Mouse (Mus musculus) kidney, adult 2 months (tissue): Measurements from ENCODE around the gene Dapk3. TPM values are rescaled to one million over a fixed set of nuclear protein-coding genes. Genes with fewer than 3 reads are reported as not detected.
"Not testable (repeated sequence)": the region's sequence is repeated elsewhere in the genome, so short reads cannot be mapped to it uniquely, and the experiment has no call there.

Experiments used
- DNase-seq: peaks from one replicate; pipeline ENCODE4 v3.0.0; 2021
- H3K27ac ChIP-seq: fragments of 200-500 bp; 2 replicates; pipeline ENCODE4 v1.5.1; 2012; ENCODE audit warnings: low read depth, low read length, control low read depth, inconsistent platforms; ENCODE audit not compliant: insufficient read depth
- H3K27me3 ChIP-seq: fragments of 200-500 bp; replicated peaks from 2 replicates; pipeline ENCODE4 v1.6.1; 2012; ENCODE audit warnings: mild to moderate bottlenecking, moderate library complexity, low read length, inconsistent platforms; ENCODE audit not compliant: control insufficient read depth, insufficient read depth
- H3K36me3 ChIP-seq: fragments of 200-500 bp; 2 replicates; pipeline ENCODE4 v1.6.1; 2012; ENCODE audit warnings: mild to moderate bottlenecking, moderate library complexity, low read length, inconsistent platforms; ENCODE audit not compliant: control insufficient read depth, insufficient read depth
- H3K4me1 ChIP-seq: fragments of 200-500 bp; 2 replicates; pipeline ENCODE4 v1.6.1; 2011; ENCODE audit warnings: low read length; ENCODE audit not compliant: control insufficient read depth, insufficient read depth
- H3K4me3 ChIP-seq: fragments of 200-500 bp; 2 replicates; pipeline ENCODE4 v1.5.1; 2011; ENCODE audit warnings: mild to moderate bottlenecking, low read depth, low read length, control low read depth; ENCODE audit not compliant: insufficient read depth
- CTCF ChIP-seq: fragments of 200-500 bp; conservative IDR thresholded peaks from 2 replicates; pipeline ENCODE4 v1.5.1; 2011; ENCODE audit warnings: low read depth, mild to moderate bottlenecking, control low read depth, low read length, moderate library complexity, mixed read lengths; ENCODE audit not compliant: insufficient read depth, insufficient read length
- POLR2A ChIP-seq: fragments of 200-500 bp; IDR thresholded peaks from one replicate; pipeline ENCODE4 v1.6.1; 2011; ENCODE audit warnings: low read depth, low read length, control low read depth
- WGBS: fragments of 180-500 bp; shearing (Covaris S2); methylation state at CpG from one replicate; pipeline ENCODE4 v1.1.7; 2018; 5-methylcytosine and 5-hydroxymethylcytosine counted together
- polyA plus RNA-seq: library from polyadenylated mRNA; depleted of rRNA; stranded (reverse); fragments of >200 nt; gene quantifications from 2 replicates; pipeline ENCODE4 v1.2.3, GENCODE M21; 2012

Dapk3 gene
- polyA plus RNA-seq, 1 experiment, result 52.9 TPM

GRCm38 (mm10) chr10:81178927-81179326 lies 3.9 kb upstream of the Dapk3 start:
- no peak overlapping the region for H3K27ac ChIP-seq
- no peak overlapping the region for H3K4me3 ChIP-seq
- WGBS, result 89% methylated on average over 11 of the region's 11 CpGs
- no peaks in the 10 kb centered on the region for H3K27me3 ChIP-seq
- H3K36me3 ChIP-seq, result peaks cover 16% of the 10 kb centered on the region
- TF ChIP-seq CTCF (no peak), POLR2A (no peak)
- no peak for DNase-seq
- H3K4me1 ChIP-seq, result peaks cover 14% of the 10 kb centered on the region; the same call in 1 of the 2 replicates

- peaks cover 16% of the 10 kb centered on the region for H3K36me3 ChIP-seq
- H3K4me3 ChIP-seq, result no peak overlapping the region
- TF ChIP-seq POLR2A (no peak), CTCF (0 out of 2 replicates have a peak, but pooled peaks have one; percentile 11)
- peaks cover 14% of the 10 kb centered on the region; the same call in 1 of the 2 replicates for H3K4me1 ChIP-seq
- DNase-seq, result no peak
- no peak overlapping the region for H3K27ac ChIP-seq
- H3K27me3 ChIP-seq, result no peaks in the 10 kb centered on the region
- 88% methylated on average over 32 of the region's 32 CpGs for WGBS
Measured at GRCm38 (mm10) chr10:81179451-81180342, 3.1 kb upstream of the Dapk3 start.

- no peak for DNase-seq
- Histone ChIP-seq H3K27ac (no peak overlapping the region), H3K36me3 (peaks cover 16% of the 10 kb centered on the region), H3K4me1 (peaks cover 7% of the 10 kb centered on the region; the same call in 1 of the 2 replicates), H3K4me3 (no peak overlapping the region), H3K27me3 (no peaks in the 10 kb centered on the region)
- 90% methylated on average over 13 of the region's 13 CpGs for WGBS
- TF ChIP-seq CTCF (no peak), POLR2A (no peak)
Measured at GRCm38 (mm10) chr10:81180946-81181345, 1.9 kb upstream of the Dapk3 start.

- peaks cover 16% of the 10 kb centered on the region for H3K36me3 ChIP-seq
- H3K27me3 ChIP-seq, H3K27ac ChIP-seq, H3K4me3 ChIP-seq, H3K4me1 ChIP-seq, DNase-seq: not testable (repeated sequence)
- WGBS, result 87% methylated on average over 12 of the region's 12 CpGs
Measured at GRCm38 (mm10) chr10:81181860-81182259, 945 bp upstream of the Dapk3 start.

- Histone ChIP-seq H3K4me3 (peak within 1 kb of the TSS; percentile 74), H3K36me3 (peaks cover 12% of the 10 kb centered on the region), H3K27ac (peak within 1 kb of the TSS; percentile 83), H3K4me1 (peaks cover 3% of the 10 kb centered on the region; the same call in 1 of the 2 replicates), H3K27me3 (no peaks in the 10 kb centered on the region)
- WGBS, result 73% methylated on average over 5 of the region's 5 CpGs
- no peak for DNase-seq
- no peak for TF ChIP-seq POLR2A
- TF ChIP-seq CTCF, result no peak
Measured at GRCm38 (mm10) chr10:81183805-81184204, 1.0 kb downstream of the Dapk3 start, which contains the start of gene 4930442H23Rik. Gene 4930442H23Rik (minus strand): TSS chr10:81183849.

- H3K27ac ChIP-seq, result no peak overlapping the region
- no peak for DNase-seq
- no peaks in the 10 kb centered on the region for H3K27me3 ChIP-seq
- TF ChIP-seq POLR2A (no peak), CTCF (no peak)
- peaks cover 8% of the 10 kb centered on the region; the same call in 1 of the 2 replicates for H3K36me3 ChIP-seq
- no peak overlapping the region for H3K4me3 ChIP-seq
- WGBS, result 40% methylated on average over 4 of the region's 4 CpGs
- peaks cover 3% of the 10 kb centered on the region; the same call in 1 of the 2 replicates for H3K4me1 ChIP-seq
Measured at GRCm38 (mm10) chr10:81184765-81185164, 2.0 kb downstream of the Dapk3 start.

- Histone ChIP-seq H3K4me1 (peaks cover 5% of the 10 kb centered on the region; the same call in 1 of the 2 replicates), H3K36me3 (no peaks in the 10 kb centered on the region; the same call in 1 of the 2 replicates)
- 88% methylated on average over 9 of the region's 9 CpGs for WGBS
Measured at GRCm38 (mm10) chr10:81187161-81187560, 4.4 kb downstream of the Dapk3 start.

More at GRCm38 (mm10) chr10:81187161-81187560, 4.4 kb downstream of the Dapk3 start:
- DNase-seq, result no peak
- Histone ChIP-seq H3K4me3 (no peak overlapping the region), H3K27me3 (no peaks in the 10 kb centered on the region), H3K27ac (no peak overlapping the region)
- TF ChIP-seq POLR2A (no peak), CTCF (no peak)
